Mouse (Mus musculus) A20 (cell line): ENCODE measurements at regions not wholly inside any gene's neighbourhood (a gene's known extent, or its start where the extent isn't known, plus 50 kb on each side); places are given as distances from the start of the nearest gene placed in this dataset.

ENCODE experiments used
- DNase-seq: peaks from one replicate; pipeline ENCODE4 v3.0.0-alpha.2; 2011; ENCODE audit warnings: low read depth, low spot score

DNA sequence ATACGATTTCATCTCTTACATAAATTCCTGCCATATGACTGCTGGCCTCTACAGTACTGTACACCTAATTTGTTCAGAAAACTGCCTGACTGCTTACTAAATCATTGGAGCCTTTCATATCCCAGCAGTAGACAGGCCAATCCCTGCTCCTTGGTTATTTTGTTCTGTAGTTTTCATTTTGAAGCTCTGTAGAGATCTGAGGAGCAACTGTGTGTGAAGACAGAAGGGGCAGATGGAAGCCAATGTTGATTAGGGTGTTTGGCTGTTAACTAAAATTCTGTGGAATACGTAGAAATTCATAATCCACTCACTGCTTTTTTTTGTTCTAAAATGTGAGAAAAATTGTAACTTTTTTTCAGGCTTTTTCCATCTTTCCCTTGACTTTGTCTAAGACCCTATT, 573.1 kb downstream of the Ets1 start:
- DNase-seq = no peak

DNA sequence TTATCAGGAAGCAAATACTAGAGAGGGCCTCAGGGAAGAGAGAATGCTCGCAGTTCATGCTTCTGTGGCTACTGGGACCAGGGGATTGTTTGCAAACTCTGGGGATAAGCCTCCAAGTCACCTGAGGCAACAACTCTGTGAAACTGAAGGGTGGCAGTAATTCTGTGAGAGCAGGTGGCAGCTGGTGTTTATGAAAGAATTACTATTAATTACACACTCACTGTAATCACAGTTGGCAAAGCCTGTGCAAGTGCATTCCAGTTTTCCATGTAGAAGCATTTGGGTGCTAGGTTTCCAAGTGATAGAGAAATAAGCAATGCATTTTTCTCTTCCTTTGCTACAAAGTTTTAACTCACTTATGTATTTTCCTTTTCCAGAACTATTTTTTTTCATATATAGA, 578.5 kb downstream of the Ets1 start:
- DNase-seq = no peak

DNA sequence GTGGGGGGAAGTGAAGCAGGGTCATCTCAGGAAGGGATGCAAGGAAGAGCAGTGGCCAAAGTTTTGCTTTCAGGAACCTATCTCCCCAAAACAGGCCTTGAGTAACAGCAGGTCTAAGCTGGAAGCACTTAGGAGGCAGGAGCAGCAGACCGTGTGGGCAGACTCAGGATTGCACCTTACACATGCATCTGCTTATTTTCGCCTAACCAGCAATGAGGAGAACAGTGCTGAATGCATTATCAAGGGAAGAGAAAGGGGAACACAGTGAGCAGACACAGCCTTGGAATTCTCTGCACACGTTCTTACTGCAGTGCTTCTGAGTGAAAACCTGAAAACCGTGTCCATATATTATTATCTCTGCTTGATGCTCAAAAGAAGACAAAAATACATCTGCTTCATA, 585.0 kb downstream of the Ets1 start:
- no peak for DNase-seq

DNA sequence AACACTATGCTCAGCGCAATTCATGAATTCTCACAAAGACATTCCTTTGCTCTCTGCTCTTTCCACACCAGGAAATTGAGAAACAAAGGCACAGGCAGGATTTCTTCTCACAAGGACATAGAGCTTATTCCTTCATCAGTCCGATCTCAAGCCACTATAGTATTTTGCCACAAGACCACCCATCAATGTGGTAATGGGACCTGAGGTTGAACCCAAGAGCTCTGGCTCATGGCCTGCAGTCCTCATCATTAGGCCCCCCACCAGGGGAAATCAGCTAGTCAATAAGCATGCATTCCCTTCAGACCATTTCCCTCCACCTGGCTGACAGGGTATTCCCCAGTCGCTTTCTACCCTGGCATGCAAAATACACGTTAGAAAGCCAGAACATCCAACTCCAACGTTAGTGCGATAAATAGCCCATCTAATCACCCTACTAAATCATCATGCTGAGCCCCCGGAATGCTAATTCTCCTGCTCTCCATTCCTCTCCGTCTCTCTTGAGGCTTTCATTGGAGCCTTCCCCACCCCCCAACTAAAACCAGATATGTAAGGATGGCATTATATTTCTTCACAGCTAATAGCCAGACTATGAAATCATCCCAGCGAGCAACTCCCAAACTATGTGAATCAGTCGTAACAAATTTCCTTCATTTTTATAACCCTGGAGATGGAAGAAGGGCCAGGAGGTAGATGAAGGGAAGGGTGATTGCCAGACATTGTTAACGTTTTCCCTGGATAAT, 586.2 kb downstream of the Ets1 start:
- no peak for DNase-seq

DNA sequence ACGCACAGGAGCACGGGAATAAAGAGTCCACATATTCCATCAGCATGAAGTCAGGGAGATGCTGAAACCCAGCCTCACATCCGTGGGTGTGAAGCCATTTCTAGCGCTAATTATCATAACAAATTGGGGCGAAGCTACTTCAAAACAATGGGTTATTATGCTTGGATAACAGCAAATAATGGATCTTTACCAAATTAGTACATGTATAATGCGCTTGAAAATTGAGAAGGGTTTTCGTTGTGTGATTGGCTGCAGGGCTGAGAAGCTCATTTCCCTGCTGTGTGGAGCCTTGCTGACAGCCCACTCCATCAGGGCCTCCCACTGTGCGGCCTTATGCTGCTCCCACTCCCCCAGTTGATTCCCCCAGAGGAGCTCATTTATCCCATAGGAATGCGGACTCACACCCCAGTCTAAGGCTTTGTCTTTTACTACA, 597.7 kb downstream of the Ets1 start:
- no peak for DNase-seq

DNA sequence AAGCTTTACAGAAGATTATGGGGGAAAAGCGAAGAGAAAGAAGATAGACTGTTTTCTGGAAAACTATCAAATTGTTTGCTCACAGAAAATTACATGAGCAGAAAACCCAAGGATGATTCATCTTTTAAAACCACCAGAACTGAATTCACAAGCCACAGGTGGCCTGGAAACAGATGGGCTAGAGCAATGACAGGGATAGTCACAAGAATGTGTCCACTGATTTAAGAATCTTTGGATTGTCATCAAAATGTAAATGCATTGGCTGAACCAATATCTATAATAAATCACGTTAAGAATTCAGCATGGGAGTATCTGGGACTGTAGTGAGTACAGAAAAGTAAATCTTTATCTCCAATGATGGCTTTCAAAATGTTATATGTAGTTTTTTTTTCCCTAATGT, 602.2 kb downstream of the Ets1 start:
- no peak for DNase-seq

DNA sequence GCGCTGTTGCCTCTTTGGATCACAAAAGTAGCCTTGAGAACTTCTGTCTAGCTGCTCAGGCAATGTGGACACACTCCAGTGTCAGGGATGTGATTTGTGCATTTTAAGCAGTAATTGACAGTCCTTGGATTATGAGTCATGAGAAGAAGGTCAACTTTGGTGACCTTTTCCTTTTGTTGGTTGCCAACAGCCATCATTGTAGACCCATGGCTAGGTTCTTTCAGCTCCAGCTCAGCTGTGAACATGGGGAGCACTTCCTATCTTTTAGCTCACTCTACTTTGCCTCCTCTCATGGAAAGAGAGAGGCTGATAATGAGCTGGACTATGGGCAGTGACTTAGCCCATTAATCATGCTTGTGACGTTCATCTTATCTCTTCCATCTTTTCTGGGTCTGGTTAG, 602.8 kb downstream of the Ets1 start:
- no peak for DNase-seq

DNA sequence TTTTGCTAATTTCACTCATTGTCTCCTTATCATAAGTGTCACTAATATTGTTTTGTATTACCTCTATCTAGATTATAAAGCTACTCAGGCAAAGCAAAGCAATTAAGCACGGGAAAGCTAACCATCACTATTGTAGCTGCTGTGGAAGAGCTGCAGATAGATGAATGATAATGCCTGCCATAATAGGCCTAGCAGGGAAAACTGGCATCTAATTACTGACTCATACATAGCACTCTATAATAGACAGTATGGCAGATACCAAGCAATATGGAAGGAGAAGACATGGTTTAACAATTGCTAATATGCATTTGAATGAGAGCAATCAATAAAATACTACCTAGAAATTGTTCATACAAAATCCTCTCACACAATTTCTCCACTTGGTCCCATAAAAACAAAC, 604.5 kb downstream of the Ets1 start:
- DNase-seq = no peak

DNA sequence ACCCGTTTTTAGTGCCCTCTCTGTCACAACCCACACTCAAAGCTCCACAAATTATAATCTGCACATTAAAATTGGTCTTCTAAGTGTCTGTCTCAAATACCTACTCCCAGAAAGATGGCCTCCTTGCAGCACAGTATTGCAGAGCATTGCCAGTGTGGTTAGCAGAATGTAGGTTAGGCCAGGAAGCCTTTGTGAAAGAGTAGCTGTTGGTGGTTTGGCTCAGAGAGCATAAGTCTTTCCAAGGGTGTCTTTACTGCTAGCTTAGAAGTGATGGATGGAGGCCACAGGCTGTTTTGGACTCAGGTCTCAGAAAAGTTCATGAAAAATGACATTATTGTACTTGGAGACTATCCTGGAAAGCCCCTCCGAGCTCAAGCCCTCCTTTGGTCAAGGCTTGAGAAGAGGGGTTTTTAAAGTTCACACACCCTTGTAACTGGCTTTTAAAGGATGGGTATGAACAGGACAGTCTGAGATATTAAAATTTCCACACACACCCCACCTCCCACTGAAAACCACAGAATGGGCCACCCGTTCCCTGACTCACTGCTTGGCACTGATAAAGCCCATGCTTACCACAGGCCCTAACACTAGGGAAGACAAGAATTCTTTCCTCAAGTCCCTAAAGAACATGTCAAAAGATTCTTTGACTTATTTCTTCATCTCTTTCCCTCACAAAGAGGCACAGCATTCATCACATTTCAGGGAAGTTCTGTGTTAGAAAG, 605.1 kb downstream of the Ets1 start:
- DNase-seq = no peak

DNA sequence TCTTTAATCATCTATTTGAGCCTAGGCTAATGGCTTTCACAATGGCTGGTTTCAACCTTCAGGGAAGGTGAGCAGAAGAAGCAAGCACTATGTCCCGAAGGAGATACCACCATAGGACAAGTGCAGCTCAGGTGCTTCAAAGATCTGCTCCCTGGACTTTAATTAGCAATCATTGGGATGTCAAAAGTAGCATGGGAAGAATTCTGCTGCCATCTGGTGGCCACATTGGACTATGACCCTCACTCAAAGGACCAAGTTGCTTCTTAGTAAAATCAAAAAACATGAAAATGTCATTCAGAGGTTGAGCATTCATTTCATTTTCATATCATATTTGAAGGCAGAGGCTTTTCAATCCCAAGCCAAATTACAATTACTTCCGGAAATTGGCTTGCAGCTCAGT, 610.9 kb downstream of the Ets1 start:
- peak; percentile 53 for DNase-seq

DNA sequence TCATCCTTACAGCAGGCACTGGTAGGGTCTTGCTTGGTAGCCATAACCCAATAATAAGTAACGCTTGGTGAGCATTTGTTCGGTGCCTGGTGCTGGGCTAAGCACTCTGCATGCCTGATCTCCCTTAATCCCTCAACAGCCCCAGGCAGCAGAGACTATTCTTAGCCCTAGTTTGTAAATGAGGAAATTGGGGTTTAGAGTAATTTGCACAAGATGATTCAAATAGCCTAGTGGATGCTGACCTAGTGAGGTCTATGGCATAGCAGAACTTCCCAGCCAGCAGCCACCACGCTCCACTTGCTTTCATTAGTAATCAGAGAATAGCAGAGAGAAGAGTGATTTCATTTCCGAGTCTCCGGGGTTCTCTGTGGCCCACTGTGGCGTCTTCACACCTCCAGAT, 622.2 kb downstream of the Ets1 start:
- no peak for DNase-seq

DNA sequence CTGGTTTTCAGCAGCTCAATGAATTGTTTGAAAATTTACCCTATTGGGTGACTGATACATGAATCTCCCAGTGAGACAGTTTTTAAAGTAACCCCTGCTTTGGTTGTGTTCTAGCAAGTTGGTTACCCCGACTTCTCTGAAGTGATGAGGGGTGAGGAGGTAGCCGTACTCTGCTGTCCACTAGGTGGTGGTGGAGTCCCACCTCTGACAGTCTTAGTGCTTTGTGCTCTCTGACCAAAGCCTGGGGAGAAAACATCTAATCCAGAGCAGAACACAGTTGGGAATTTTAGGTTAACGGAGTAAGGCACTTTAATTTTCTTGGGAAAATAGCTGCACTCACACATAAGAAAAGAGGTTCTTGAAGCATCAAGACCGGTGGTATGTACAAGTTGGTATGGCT, 624.1 kb downstream of the Ets1 start:
- peak; percentile 59 for DNase-seq

DNA sequence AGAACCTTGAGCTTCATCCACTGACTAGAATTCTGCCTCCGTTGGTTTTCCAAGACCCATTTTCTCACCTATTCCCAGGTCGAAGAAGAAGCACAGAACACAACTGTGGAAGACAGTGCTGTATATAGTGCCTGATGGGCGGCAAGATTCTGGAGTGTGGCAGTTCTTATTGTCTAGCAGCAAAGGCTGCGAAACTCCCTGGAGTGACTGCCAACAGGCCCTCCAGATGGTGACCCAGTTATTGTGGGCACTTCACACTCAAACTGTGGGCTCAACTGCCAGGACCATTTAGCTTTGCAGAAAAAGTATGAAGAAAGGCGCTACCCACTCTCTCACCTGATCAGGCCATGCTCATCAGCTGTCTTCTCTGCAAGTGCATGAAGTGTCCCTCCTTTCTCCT, 653.4 kb downstream of the Ets1 start:
- no peak for DNase-seq

DNA sequence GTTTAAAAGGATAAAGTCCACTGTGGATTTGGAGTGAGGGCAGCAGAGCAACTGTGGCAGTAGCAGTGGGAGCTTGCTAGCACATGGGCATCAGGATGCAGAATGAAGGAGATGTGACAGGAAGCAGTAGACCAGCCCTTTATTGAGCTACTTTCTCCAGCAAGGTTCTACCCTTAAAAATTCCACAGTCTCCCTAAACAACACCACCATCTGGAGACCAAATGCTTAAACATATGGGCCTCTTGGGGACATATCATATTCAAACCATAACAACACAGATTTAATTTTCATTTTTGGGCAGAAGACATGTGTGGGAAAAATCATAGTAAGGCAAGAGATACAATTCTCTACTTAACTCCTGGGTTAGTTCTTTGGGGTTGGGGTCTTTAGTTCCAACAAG, 656.1 kb downstream of the Ets1 start:
- DNase-seq = no peak

DNA sequence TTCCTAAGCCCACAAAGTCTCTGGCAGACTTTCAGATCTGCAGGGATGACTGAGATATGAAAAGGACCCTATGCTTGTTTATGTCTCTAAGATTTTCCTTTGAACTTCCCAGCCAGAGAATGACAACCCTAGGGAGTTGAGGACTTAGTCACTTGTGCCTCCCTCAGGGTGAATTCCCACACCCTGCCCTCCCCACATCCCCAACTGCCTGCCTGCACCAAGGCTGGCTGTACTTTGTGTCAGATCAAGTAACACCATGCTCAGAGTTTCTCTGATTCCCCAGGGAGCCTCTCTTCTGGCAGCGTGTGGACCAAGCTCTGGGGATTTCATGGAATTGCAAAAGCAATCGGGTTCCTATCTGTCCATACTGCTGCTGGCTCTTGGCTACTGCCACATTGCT, 659.9 kb downstream of the Ets1 start:
- DNase-seq = no peak

DNA sequence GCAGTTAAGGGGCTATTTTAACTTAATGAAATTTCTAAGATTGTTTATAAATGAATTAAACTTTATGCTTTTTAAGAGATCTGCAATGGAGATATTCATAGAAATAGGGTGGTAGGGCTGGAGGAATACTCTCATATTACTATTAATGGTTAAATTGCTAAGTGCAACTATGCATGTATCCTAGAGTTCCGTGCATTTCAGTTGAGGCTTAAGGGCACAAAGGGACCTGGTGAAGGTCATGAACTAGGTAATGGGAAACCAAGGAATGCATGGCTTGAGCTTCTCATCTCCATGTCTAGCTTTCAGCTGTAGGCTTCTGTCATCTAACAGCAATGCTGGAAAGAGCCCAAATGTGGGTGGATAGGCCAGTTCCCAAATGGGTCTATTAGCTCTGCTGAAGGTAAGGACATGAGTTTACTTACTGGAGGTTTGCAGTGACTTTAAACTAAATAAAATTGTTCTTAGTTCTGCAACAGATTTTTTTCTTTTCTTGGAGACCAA, 683.6 kb downstream of the Ets1 start:
- no peak for DNase-seq

DNA sequence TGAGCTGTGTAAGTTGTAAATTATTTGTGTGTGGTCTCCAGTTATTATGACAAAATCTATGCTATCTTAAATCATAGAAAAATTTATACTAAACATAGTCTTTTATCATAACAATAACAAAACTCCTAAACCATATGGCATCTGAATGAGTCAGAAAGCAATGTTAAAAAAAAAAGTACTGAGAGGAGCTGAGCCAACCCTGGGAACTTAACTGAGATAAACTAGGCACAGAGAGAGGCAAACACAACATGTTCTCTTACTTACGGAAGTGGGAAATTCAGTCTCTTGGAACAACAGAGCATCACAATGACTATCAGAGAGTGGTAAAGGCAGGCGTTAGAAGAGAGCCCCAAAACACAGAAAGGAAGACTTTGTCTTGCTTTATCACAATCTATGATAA, 691.7 kb downstream of the Ets1 start:
- no peak for DNase-seq

DNA sequence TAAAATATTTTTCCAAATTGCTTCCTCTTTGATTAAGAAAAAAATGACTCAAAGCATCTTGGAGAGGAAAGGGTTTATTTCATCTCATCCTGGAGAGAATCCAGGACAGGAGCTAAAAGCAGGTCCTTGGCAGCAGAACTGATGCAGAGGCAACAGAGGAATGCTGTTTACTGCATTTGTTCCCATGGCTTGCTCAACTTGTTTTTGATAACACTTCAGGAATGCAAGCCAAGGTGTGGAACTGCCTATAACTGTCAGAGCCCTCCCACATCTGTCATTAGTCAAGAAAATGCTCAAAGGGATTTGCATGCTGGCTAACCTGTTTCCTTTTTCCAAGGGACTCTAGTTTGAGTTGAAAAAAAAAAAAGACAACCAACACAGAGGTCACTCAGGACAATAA, 714.2 kb downstream of the Ets1 start:
- DNase-seq = no peak

DNA sequence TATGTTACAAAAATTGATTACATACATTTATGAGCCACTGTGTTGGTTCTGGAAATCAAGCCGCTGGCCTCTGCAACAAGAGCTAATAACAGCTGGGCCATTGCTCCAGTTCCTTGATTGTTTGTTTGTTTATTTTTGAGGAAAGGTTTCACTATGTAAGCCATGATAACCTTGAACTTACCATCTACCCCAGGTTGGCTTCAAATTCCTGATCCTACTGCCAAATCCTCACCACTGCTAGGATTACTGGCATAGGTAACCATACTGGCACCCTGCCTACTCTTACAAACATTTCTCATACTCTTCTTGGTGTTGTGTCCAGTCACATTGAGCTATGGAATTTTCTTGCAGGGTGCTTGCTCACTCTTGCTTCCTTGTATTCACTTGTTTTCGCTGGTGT, 720.6 kb downstream of the Ets1 start:
- DNase-seq = no peak

DNA sequence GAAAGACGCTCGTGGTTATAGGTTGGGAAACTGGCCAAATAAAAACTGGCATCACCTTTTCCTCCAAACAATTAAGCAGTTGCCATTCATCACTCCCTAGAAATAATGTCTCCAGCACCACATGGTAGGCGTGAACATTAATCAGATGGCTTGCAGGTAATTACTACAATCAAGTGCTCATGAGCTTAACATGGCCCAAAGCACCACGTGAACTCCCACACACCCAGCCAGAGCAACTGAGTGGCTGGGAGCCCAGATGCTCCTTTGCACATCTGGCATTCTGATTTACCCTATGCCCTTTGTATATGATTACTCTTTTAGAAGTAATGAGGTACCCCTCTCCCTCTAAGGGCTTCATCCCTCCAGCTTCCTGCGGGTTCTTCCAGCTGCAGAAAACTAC, 724.9 kb downstream of the Ets1 start:
- no peak for DNase-seq

DNA sequence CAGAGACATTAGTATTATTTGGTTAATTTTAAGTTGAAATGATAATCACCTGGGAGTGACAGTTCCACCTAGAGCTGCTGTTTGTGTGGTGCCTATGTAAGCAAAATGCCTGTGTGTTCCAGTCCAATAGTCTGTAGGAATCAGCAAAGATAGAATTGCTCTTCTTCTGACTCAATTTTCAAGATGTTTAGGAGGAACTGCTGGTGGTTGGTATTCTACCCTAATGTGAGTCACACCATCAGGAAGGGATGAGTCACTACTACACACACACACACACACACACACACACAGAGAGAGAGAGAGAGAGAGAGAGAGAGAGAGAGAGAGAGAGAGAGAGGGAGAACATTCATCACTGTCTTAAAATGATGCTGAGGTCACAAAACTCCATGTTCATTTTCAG, 753.1 kb downstream of the Ets1 start:
- no peak for DNase-seq

DNA sequence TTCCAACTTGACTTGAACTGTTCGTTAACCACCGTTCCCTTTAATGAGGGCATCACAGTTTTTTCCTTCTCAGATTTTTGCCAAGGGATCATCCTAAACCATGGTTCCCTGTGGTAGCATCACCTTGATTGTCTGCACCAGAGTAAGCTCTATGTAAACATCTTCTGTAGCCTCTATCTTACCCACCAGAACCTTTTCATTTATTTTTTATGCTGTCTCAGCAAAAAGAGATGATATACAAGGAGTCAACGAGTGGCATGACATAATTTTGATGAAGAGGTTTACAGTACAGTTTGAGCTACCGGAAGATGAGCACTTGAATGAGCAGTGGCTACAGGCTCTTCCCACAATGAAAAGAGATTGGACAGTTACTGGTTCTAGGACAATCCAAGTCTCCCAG, 768.7 kb downstream of the Ets1 start:
- no peak for DNase-seq

DNA sequence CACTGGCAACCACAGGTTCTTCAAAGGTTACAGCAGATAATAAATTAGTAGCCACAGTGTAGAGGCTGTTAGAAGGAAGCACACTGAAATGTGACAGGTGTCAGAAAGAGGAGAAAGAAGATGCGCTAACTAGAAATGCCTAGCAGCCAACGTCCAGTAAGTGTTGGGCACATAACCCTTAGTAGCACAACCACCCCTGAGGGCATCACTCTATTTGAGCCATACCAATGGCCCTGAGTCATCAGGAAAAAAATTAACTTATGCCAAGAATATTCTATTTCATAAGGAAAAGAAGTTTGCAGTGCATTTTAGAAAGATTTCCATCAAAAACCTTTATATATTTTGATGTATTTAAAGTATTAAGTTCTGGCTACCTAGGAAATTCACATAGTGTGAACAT, 771.5 kb downstream of the Ets1 start:
- no peak for DNase-seq
